Mouse (Mus musculus) bone marrow, adult 2 months (tissue): ENCODE measurements around the gene Dvl2.

Experiments used
- CTCF ChIP-seq: fragments of 200-500 bp; IDR thresholded peaks from 2 replicates; pipeline ENCODE4 v1.5.1; 2011; ENCODE audit warnings: low read length, control low read depth; ENCODE audit not compliant: control insufficient read depth, insufficient read depth
- POLR2A ChIP-seq: fragments of 200-500 bp; IDR thresholded peaks from 2 replicates; pipeline ENCODE4 v1.6.1; 2011; ENCODE audit warnings: low read depth, mild to moderate bottlenecking, control low read depth, low read length, borderline replicate concordance; ENCODE audit not compliant: control insufficient read depth

GRCm38 (mm10) chr11:70019495-70020021, 19.2 kb downstream of the Dvl2 start:
- TF ChIP-seq POLR2A (no peak), CTCF (no peak)
